Mouse (Mus musculus): ENCODE measurements at regions not wholly inside any gene's neighbourhood (a gene's known extent, or its start where the extent isn't known, plus 50 kb on each side); places are given as distances from the start of the nearest gene placed in this dataset.

- no peak overlapping the region for H3K9ac ChIP-seq (ENCODE audit: low read length)
- WGBS, result 85% methylated on average over 21 of the region's 21 CpGs
- H3K4me1 ChIP-seq (ENCODE audit: control insufficient read depth, insufficient read depth, low read length), result no peaks in the 10 kb centered on the region
- no peaks in the 10 kb centered on the region for H3K9me3 ChIP-seq (ENCODE audit: control insufficient read depth, low read length)
- H3K27ac ChIP-seq (ENCODE audit: low read depth, low read length), result no peak overlapping the region
- H3K4me2 ChIP-seq (ENCODE audit: low read depth), result no peak overlapping the region
- DNase-seq (ENCODE audit: low spot score), result peak; percentile 18
- ATAC-seq (ENCODE audit: insufficient read depth, low FRiP score, low TSS enrichment), result no peak
- H3K4me3 ChIP-seq (ENCODE audit: low read depth, low read length), result no peak overlapping the region
- H3K27me3 ChIP-seq (ENCODE audit: control insufficient read depth, insufficient read depth, low read length), result no peaks in the 10 kb centered on the region
- H3K36me3 ChIP-seq (ENCODE audit: control insufficient read depth, insufficient read depth, low read length), result no peaks in the 10 kb centered on the region
These were observed 117.6 kb downstream of the Hlx start for GRCm38 (mm10) chr1:184614699-184615415.

- Histone ChIP-seq H3K27me3 (ENCODE audit: control insufficient read depth, insufficient read depth, low read length) (no peaks in the 10 kb centered on the region), H3K9me3 (ENCODE audit: control insufficient read depth, low read length) (no peaks in the 10 kb centered on the region), H3K4me2 (ENCODE audit: low read depth) (no peak overlapping the region), H3K27ac (ENCODE audit: low read depth, low read length) (no peak overlapping the region), H3K36me3 (ENCODE audit: control insufficient read depth, insufficient read depth, low read length) (no peaks in the 10 kb centered on the region), H3K4me3 (ENCODE audit: low read depth, low read length) (no peak overlapping the region), H3K4me1 (ENCODE audit: control insufficient read depth, insufficient read depth, low read length) (no peaks in the 10 kb centered on the region), H3K9ac (ENCODE audit: low read length) (no peak overlapping the region)
- no peak for ATAC-seq (ENCODE audit: insufficient read depth, low FRiP score, low TSS enrichment)
- no peak for DNase-seq (ENCODE audit: low spot score)
- 90% methylated on average over 4 of the region's 4 CpGs for WGBS
These were observed 119.5 kb downstream of the Hlx start for GRCm38 (mm10) chr1:184612880-184613279.

DNA sequence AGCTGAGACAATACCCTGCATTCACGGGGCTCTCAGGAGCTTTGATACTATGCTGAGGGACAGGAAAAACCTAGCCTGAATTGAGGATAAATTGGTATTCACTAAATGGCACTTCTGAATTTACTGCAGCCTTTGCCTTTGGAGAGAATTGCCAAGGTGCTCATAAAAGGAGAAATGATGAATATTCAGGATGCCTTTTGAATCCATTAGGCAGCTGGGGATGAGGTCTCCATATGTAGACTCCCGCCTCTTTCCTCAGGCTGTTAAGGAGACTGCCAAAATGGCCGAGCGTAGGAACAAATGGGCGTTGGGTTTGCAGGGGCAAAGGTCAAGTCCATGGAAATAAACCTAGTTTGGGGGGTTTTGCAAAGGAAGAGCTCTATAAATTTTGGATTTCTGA is 123.5 kb downstream of the Hlx start:
- Histone ChIP-seq H3K4me2 (ENCODE audit: low read depth) (no peak overlapping the region), H3K27me3 (ENCODE audit: control insufficient read depth, insufficient read depth, low read length) (no peaks in the 10 kb centered on the region), H3K36me3 (ENCODE audit: control insufficient read depth, insufficient read depth, low read length) (no peaks in the 10 kb centered on the region), H3K27ac (ENCODE audit: low read depth, low read length) (no peak overlapping the region), H3K4me3 (ENCODE audit: low read depth, low read length) (no peak overlapping the region), H3K9ac (ENCODE audit: low read length) (no peak overlapping the region), H3K4me1 (ENCODE audit: control insufficient read depth, insufficient read depth, low read length) (no peaks in the 10 kb centered on the region), H3K9me3 (ENCODE audit: control insufficient read depth, low read length) (no peaks in the 10 kb centered on the region)
- no peak for DNase-seq (ENCODE audit: low spot score)
- WGBS, result 34% methylated on average over 5 of the region's 5 CpGs
- peak; percentile 53; the same call in 1 of the 2 replicates for ATAC-seq (ENCODE audit: insufficient read depth, low FRiP score, low TSS enrichment)

DNA sequence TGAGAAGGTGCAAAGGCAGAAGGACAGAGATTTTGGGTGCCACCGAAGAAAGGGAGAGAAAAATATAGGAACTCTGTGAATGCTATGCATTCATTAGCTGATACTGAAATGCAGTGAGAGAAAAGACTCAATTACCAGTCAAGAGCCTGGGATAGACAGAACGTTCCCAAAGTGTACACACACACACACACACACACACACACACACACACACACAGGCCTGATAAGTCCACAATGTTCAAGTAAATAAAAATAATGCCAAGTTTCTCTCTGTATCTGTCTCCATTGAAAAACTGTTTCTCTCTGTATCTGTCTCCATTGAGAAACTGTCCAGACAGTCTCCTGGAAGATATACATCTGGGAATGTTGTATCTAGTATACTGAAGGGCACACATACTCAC is 124.1 kb downstream of the Hlx start:
- H3K4me1 ChIP-seq (ENCODE audit: control insufficient read depth, insufficient read depth, low read length), result no peaks in the 10 kb centered on the region
- H3K9me3 ChIP-seq (ENCODE audit: control insufficient read depth, low read length), result no peaks in the 10 kb centered on the region
- DNase-seq (ENCODE audit: low spot score) (no peak), ATAC-seq (ENCODE audit: insufficient read depth, low FRiP score, low TSS enrichment) (no peak)
- no peak overlapping the region for H3K4me3 ChIP-seq (ENCODE audit: low read depth, low read length)
- no peaks in the 10 kb centered on the region for H3K27me3 ChIP-seq (ENCODE audit: control insufficient read depth, insufficient read depth, low read length)
- WGBS, result 74% methylated on average over 2 of the region's 2 CpGs
- no peak overlapping the region for H3K4me2 ChIP-seq (ENCODE audit: low read depth)
- H3K9ac ChIP-seq (ENCODE audit: low read length), result no peak overlapping the region
- no peak overlapping the region for H3K27ac ChIP-seq (ENCODE audit: low read depth, low read length)
- no peaks in the 10 kb centered on the region for H3K36me3 ChIP-seq (ENCODE audit: control insufficient read depth, insufficient read depth, low read length)

GRCm38 (mm10) chr1:184606541-184606940 is 125.9 kb downstream of the Hlx start:
- 93% methylated on average over 8 of the region's 8 CpGs for WGBS

DNA sequence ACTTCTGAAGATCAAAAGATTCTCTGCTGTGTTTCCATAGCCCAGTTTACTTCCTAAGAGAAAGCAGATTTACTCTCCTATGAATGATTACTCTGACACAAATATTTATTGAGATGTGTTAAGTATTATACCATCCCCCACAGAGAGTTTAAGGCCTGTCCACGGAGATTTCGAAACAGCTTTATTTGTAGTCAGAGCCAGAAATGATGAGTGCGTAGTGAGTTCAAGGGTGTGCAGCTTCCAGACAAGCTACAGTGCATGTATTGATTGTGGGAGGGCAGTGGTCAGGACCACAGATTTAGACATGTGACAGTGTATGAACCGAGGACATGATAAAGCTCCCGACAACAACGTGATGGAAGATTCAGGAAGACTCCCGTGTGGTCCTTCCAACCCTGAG is 126.8 kb downstream of the Hlx start:
- 86% methylated on average over 7 of the region's 7 CpGs for WGBS
- Histone ChIP-seq H3K4me3 (ENCODE audit: low read depth, low read length) (no peak overlapping the region), H3K9ac (ENCODE audit: low read length) (no peak overlapping the region), H3K27ac (ENCODE audit: low read depth, low read length) (no peak overlapping the region), H3K27me3 (ENCODE audit: control insufficient read depth, insufficient read depth, low read length) (no peaks in the 10 kb centered on the region), H3K4me2 (ENCODE audit: low read depth) (no peak overlapping the region), H3K9me3 (ENCODE audit: control insufficient read depth, low read length) (no peaks in the 10 kb centered on the region), H3K36me3 (ENCODE audit: control insufficient read depth, insufficient read depth, low read length) (no peaks in the 10 kb centered on the region), H3K4me1 (ENCODE audit: control insufficient read depth, insufficient read depth, low read length) (no peaks in the 10 kb centered on the region)
- ATAC-seq (ENCODE audit: insufficient read depth, low FRiP score, low TSS enrichment), result no peak
- DNase-seq (ENCODE audit: low spot score), result no peak

More at GRCm38 (mm10) chr1:184606541-184606940, 125.9 kb downstream of the Hlx start:
- ATAC-seq (ENCODE audit: insufficient read depth, low FRiP score, low TSS enrichment) (no peak), DNase-seq (ENCODE audit: low spot score) (no peak)
- Histone ChIP-seq H3K4me3 (ENCODE audit: low read depth, low read length) (no peak overlapping the region), H3K9me3 (ENCODE audit: control insufficient read depth, low read length) (no peaks in the 10 kb centered on the region), H3K4me2 (ENCODE audit: low read depth) (no peak overlapping the region), H3K27me3 (ENCODE audit: control insufficient read depth, insufficient read depth, low read length) (no peaks in the 10 kb centered on the region), H3K36me3 (ENCODE audit: control insufficient read depth, insufficient read depth, low read length) (no peaks in the 10 kb centered on the region), H3K9ac (ENCODE audit: low read length) (no peak overlapping the region), H3K27ac (ENCODE audit: low read depth, low read length) (no peak overlapping the region), H3K4me1 (ENCODE audit: control insufficient read depth, insufficient read depth, low read length) (no peaks in the 10 kb centered on the region)

DNA sequence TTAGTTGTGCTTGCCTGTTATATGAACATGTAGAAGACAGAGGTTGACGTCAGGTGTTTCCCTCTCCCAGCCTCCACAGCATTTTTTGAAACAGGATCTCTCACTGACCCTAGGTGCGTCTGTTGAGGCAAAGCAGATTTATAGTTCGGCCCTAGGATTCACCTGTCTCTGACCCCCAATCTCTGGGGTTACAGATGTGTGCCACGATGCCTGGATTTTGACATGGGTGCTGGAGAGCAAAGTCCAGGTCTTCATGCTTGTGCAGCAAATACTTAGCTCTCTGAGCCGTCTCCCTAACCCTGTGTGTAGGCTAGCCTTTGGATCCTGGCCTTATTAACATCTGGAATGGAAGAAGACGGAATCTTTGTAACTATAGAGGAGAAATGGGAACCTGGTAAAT is 129.3 kb downstream of the Hlx start:
- DNase-seq (ENCODE audit: low spot score) (no peak), ATAC-seq (ENCODE audit: insufficient read depth, low FRiP score, low TSS enrichment) (no peak)
- H3K27ac ChIP-seq (ENCODE audit: low read depth, low read length), result no peak overlapping the region
- H3K9ac ChIP-seq (ENCODE audit: low read length), result no peak overlapping the region
- H3K36me3 ChIP-seq (ENCODE audit: control insufficient read depth, insufficient read depth, low read length), result no peaks in the 10 kb centered on the region
- no peaks in the 10 kb centered on the region for H3K4me1 ChIP-seq (ENCODE audit: control insufficient read depth, insufficient read depth, low read length)
- H3K4me3 ChIP-seq (ENCODE audit: low read depth, low read length), result no peak overlapping the region
- no peaks in the 10 kb centered on the region for H3K27me3 ChIP-seq (ENCODE audit: control insufficient read depth, insufficient read depth, low read length)
- 89% methylated on average over 6 of the region's 6 CpGs for WGBS
- H3K4me2 ChIP-seq (ENCODE audit: low read depth), result no peak overlapping the region
- no peaks in the 10 kb centered on the region for H3K9me3 ChIP-seq (ENCODE audit: control insufficient read depth, low read length)

- Histone ChIP-seq H3K9me3 (ENCODE audit: control insufficient read depth, low read length) (no peaks in the 10 kb centered on the region), H3K4me2 (ENCODE audit: low read depth) (no peak overlapping the region), H3K4me1 (ENCODE audit: control insufficient read depth, insufficient read depth, low read length) (no peaks in the 10 kb centered on the region), H3K27me3 (ENCODE audit: control insufficient read depth, insufficient read depth, low read length) (no peaks in the 10 kb centered on the region), H3K4me3 (ENCODE audit: low read depth, low read length) (no peak overlapping the region), H3K9ac (ENCODE audit: low read length) (no peak overlapping the region), H3K36me3 (ENCODE audit: control insufficient read depth, insufficient read depth, low read length) (no peaks in the 10 kb centered on the region), H3K27ac (ENCODE audit: low read depth, low read length) (no peak overlapping the region)
- no peak for ATAC-seq (ENCODE audit: insufficient read depth, low FRiP score, low TSS enrichment)
- DNase-seq (ENCODE audit: low spot score), result no peak
- WGBS, result 77% methylated on average over 12 of the region's 12 CpGs
These were observed 137.0 kb downstream of the Hlx start for GRCm38 (mm10) chr1:184595449-184595848.

DNA sequence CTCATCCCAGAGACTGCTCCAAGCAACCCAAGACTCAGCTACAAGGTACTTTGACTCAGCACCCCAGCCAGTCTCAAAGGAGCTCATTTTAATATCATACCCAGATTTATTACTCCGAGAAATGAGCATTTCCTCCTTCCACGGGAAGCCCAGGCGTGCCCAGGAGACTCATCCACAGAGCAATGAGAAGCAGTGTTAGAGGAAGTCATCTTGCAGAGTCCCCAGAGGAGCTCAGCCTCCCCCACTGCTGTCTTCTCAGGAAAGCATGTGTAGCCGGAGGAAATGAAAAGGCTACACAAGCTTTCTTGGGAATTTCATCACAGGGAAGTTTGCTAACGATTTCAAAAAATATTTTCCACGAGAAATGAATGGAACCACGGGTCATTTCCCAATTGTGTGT is 141.8 kb downstream of the Hlx start:
- Histone ChIP-seq H3K4me3 (ENCODE audit: low read depth, low read length) (no peak overlapping the region), H3K4me1 (ENCODE audit: control insufficient read depth, insufficient read depth, low read length) (no peaks in the 10 kb centered on the region), H3K9me3 (ENCODE audit: control insufficient read depth, low read length) (no peaks in the 10 kb centered on the region), H3K4me2 (ENCODE audit: low read depth) (no peak overlapping the region), H3K27ac (ENCODE audit: low read depth, low read length) (no peak overlapping the region), H3K36me3 (ENCODE audit: control insufficient read depth, insufficient read depth, low read length) (no peaks in the 10 kb centered on the region), H3K27me3 (ENCODE audit: control insufficient read depth, insufficient read depth, low read length) (no peaks in the 10 kb centered on the region), H3K9ac (ENCODE audit: low read length) (no peak overlapping the region)
- 68% methylated on average over 7 of the region's 7 CpGs for WGBS
- ATAC-seq (ENCODE audit: insufficient read depth, low FRiP score, low TSS enrichment) (no peak), DNase-seq (ENCODE audit: low spot score) (no peak)
